Mouse (Mus musculus): Measurements from ENCODE around the gene Tuft1.
"Not testable (repeated sequence)": the region's sequence is repeated elsewhere in the genome, so short reads cannot be mapped to it uniquely, and the experiment has no call there.

DNA sequence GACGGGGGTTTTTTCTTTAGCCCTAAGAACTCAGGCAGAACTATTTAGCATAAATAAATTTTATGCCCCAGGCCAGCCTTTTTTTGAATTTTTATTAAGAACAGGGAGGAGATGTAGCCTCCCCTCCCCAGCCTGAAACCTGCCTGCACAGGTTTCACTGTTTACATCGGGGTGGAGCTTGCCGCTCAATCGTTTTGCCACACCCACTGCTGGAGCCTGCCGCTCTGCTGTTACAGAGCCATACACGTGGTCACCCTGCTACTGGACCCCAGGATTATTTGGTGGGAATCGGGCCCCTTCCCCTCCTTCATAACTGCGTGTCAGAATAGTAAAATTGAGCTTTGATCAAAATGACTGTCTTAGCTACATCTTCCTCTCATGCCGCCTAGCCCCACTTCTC is 16.4 kb upstream of the Tuft1 start:
- TF ChIP-seq CTCF (IDR thresholded peaks at IDR 0.05; ENCODE audit: low read depth, low read length); POLR2A (IDR thresholded peaks at IDR 0.05; ENCODE audit: insufficient read depth, low read length); EP300 (IDR thresholded peaks at IDR 0.05; ENCODE audit: insufficient read depth, low read depth, low read length): not testable (repeated sequence)
